Mouse (Mus musculus) bone marrow macrophage, adult 2 months (primary cell): ENCODE data around the gene Mdh1. TPM values are rescaled to one million over a fixed set of nuclear protein-coding genes. Genes with fewer than 3 reads are reported as not detected.

Source experiments
- H3K27ac ChIP-seq: 2 replicates; pipeline ENCODE4 v1.5.1; 2012; ENCODE audit warnings: low read depth, low read length; ENCODE audit not compliant: insufficient read depth
- H3K4me1 ChIP-seq: 2 replicates; pipeline ENCODE4 v1.6.1; 2012; ENCODE audit warnings: low read length; ENCODE audit not compliant: control insufficient read depth, insufficient read depth
- H3K4me3 ChIP-seq: 2 replicates; pipeline ENCODE4 v1.5.1; 2012; ENCODE audit warnings: mild to moderate bottlenecking, low read length, moderate library complexity; ENCODE audit not compliant: insufficient read depth
- CTCF ChIP-seq: IDR thresholded peaks from 2 replicates; pipeline ENCODE4 v1.5.1; 2012; ENCODE audit warnings: low read depth, mild to moderate bottlenecking, low read length, moderate library complexity
- POLR2A ChIP-seq: IDR thresholded peaks from 2 replicates; pipeline ENCODE4 v1.6.1; 2012; ENCODE audit warnings: mild to moderate bottlenecking, low read depth, low read length, borderline replicate concordance
- polyA plus RNA-seq: library from polyadenylated mRNA; stranded (reverse); fragments of >200 nt; gene quantifications from 2 replicates; pipeline ENCODE4 v1.2.4, GENCODE M21; 2012; ENCODE audit not compliant: missing spikeins, insufficient read depth, insufficient read length

Mdh1 gene
- polyA plus RNA-seq, 1 experiment, result 191 TPM

DNA sequence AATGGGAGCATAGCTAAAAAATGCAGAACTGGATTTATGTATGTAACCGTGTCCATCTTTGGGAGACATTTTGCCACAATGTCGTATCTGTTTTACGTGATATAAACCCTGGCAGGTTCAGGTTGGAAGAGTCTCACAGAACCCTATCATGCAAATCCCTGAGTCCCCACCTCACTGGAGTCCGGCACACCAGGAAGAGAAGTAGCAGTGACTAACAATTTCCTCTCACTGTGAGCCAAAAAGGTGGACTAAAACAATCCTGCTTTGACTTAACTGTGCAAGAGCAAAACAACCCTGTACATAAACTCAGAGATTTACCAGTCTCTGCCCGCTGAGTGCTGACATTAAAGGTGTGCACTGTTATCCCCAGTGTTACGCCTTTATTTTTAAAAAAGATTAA is 5.2 kb downstream of the Mdh1 start:
- TF ChIP-seq CTCF (no peak), POLR2A (no peak)
- Histone ChIP-seq H3K4me1 (peaks cover 35% of the 10 kb centered on the region), H3K4me3 (no peak overlapping the region), H3K27ac (no peak overlapping the region)

DNA sequence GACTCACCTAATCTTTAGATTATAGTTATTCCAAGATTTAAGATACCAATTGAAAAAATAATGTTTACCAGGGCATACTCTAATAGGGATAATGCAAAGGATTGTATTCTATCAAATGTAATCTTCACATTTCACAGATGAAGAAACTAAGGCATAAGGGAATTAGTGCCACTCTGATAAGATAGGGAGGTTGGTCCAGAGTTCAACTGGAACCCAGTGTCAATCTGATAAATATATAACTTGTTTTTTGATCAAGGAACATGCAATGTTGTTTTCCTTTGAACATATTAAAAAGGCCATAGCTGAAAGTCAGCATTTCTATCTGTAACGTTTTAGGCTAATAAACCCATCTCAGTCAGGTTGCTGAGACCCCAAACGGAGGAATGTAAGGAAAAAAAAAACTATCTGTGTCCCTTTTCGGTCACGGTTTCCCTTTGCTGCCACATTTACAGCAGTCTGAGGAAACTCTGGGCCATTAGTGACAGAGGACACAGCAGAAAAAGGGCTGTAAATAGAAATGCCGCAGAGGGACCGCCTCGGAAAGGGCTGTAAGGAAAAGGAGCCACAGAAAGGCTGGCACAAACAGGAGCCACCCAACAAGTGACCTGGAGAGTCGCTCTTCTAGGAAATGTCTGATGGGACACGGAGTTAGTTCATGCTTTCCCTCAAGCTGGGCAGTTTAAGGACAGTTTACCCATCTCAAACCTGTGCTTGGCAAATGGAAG is 7.3 kb downstream of the Mdh1 start:
- H3K4me1 ChIP-seq, result peaks cover 31% of the 10 kb centered on the region
- no peak overlapping the region for H3K27ac ChIP-seq
- no peak for TF ChIP-seq CTCF
- no peak for TF ChIP-seq POLR2A
- no peak overlapping the region for H3K4me3 ChIP-seq

DNA sequence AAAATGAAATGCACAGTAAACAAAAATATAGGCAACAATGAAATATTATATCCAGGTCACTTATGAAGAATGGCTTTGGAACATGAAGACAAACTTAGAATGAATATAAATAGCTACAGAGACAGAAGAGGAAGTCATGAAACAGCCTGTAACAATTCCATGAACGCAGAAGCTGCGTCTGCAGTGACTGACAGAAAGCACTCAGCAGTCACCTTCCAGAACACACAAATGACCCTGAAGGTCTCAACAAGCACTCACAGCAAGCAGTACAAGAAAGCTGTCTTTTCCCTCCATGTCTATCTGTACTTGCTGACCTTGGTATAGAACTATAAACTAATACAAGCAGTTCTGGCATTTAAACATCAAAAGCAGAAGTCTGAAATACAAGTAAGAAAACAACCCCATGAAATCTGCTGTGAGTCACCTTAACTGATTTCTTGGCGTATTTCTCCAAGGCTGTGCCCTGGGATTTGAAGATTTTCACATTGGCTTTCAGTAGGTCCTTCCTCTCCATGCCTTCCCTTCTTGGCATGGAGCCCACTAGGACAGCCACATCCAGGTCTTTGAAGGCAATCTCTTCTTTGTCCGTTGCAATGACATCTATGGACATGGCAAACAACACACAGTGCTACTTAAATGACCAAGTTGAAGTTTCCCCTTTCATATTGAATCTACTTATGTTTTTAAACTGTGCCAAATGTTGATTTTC is 8.4 kb downstream of the Mdh1 start:
- TF ChIP-seq CTCF, result no peak
- Histone ChIP-seq H3K27ac (peak overlapping the region; percentile 88), H3K4me3 (peak overlapping the region; percentile 16; the same call in 1 of the 2 replicates), H3K4me1 (peaks cover 29% of the 10 kb centered on the region)

DNA sequence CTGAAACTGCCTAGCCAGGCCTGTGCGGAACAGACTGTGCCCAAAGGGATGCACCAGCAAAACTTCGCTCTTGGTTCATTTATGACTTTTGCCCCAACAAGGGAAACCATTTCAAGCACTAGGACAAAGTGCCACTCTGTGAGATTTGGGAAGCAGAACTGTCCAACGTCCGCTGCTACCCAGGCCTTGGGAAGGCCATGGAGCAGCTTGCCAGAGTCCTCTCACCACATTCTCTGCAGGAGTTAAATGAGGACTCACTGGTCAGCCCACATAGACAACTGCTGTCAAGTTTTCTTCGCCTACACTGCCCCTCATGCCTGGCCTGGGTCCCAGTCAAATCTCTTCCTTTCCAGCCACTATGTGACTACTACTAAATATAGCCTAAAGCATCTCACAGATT is 10.8 kb downstream of the Mdh1 start:
- H3K4me1 ChIP-seq, result peaks cover 17% of the 10 kb centered on the region
- H3K4me3 ChIP-seq, result no peak overlapping the region
- no peak overlapping the region for H3K27ac ChIP-seq
- no peak for TF ChIP-seq POLR2A
- TF ChIP-seq CTCF, result no peak

DNA sequence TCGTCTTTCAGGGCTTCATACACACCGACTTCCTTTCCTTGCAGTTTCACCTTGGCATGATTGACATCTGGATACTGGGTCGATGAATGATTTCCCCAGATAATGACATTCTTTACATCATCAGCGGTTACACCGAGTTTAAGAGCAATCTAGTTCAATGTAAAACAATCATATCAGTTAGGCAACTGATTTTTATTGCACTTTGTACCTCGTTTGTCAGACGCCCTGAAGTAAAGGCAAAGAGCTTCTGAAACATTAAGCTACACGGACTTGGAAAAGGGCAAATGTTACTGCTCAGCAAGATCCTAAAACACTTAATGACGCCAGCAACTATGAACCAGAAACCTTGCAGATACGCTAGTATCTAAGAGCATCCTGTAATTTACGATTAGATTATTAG is 12.4 kb downstream of the Mdh1 start:
- Histone ChIP-seq H3K4me1 (peaks cover 6% of the 10 kb centered on the region), H3K4me3 (no peak overlapping the region)
- TF ChIP-seq POLR2A (no peak), CTCF (no peak)

DNA sequence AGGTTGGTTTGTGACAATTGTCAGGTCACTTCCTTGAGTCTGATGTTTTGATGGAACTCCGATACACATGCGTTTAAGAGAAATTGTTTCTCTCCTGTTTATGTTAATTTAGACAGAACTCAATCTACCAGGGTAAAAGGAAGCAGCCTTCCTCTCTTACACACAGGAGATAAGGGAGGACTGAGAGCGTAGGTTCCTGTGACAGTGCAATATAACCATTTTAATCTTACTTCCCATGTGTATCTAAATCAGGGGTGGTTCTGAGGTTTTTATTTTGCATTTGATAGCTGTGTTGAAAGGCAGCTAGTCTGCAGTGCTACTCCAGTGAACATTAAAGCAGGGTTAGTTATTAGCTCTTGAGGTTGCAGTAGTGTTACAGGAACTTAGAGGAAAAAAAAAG is 20.1 kb downstream of the Mdh1 start:
- no peak overlapping the region for H3K27ac ChIP-seq
- TF ChIP-seq POLR2A, result no peak
- no peak for TF ChIP-seq CTCF
- H3K4me1 ChIP-seq, result peaks cover 8% of the 10 kb centered on the region; the same call in 1 of the 2 replicates
- no peak overlapping the region for H3K4me3 ChIP-seq

More for the DNA sequence above, 12.4 kb downstream of the Mdh1 start:
- H3K27ac ChIP-seq, result no peak overlapping the region

DNA sequence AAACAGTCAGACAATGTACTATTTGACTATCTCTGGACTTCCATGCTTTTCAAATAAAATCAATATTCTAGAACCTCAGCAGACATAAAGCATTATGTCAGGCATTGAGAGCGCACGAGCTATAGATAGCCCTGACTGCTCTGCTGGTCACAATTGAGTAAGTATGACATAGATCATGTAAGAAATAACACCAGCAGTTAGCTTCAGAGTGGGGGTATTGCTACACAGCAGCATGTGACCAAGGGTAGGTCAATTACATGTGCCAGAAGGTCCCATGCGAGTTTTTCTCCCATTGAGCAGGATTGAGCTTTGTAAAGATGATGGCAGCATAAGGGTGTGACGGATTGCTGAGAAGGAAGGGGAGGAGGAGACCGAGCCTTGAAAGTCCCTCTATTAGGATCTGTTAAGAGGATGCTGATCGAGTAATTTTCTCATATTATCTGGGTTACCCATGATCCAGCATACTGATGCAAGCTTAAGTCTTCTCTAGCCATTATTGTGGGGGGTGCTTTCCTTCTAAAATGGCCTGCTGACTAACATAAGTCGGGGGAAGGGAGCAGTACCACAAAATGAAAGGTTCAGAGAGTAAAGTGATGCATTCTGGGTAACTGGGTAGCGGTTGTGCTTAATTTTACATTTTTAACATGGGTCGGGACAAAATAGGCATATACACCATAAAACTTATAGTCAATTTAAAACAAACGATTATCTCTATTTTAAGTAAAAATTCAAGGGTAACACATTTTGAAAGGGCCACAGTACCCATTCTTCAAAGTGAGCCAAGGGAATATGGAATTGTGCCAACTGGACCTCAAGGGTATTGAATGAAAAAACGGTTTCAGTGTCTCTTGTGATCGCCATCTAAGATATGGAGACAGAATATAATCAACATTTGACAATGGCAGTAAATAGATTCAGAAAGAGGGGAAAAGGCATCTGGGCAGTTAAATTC is 21.7 kb downstream of the Mdh1 start:
- H3K27ac ChIP-seq, result no peak overlapping the region
- TF ChIP-seq POLR2A, result no peak
- no peak for TF ChIP-seq CTCF
- no peak overlapping the region for H3K4me3 ChIP-seq
- peaks cover 8% of the 10 kb centered on the region; the same call in 1 of the 2 replicates for H3K4me1 ChIP-seq

DNA sequence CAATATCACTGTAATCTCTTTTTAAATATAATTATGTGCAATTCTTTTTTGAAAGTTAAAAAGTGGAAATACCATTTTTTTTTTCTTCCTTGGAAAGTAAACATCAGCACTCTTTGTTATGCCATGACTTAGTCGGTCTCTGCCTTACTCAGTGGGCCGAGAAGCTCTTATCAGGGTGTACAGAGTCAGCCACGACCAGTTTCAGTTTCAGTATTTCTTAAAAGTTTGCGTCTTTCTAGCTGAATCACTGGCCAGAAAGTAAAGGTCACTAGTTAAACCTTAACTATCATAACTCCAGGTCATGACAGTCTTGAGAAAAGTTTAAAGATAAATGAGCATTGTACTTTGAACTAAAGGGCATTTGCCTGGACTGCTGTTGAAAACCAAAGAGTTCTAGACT is 22.4 kb downstream of the Mdh1 start:
- Histone ChIP-seq H3K4me1 (peaks cover 8% of the 10 kb centered on the region; the same call in 1 of the 2 replicates), H3K27ac (no peak overlapping the region), H3K4me3 (no peak overlapping the region)
- TF ChIP-seq POLR2A, result no peak
- TF ChIP-seq CTCF, result no peak

DNA sequence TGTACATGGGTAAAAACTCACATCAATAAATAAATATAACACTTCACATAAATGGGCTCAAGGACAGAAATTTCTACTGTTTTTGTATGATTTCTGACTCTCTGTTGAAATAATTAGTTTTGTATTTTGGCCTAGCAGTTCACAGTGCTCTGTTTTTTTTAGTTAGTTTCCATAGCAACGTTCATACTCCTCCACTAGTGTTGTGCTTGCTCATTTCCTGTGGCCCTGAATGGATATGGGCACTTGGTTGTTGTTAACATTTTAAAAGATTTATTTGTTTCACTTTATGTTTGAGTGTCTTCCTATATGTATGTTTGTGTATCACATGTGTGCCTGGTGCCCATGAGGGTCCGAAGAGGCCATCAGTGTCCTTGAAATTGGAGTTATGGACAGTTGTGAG is 23.1 kb downstream of the Mdh1 start:
- Histone ChIP-seq H3K4me3 (no peak overlapping the region), H3K4me1 (peaks cover 8% of the 10 kb centered on the region; the same call in 1 of the 2 replicates), H3K27ac (no peak overlapping the region)
- no peak for TF ChIP-seq POLR2A
- no peak for TF ChIP-seq CTCF

DNA sequence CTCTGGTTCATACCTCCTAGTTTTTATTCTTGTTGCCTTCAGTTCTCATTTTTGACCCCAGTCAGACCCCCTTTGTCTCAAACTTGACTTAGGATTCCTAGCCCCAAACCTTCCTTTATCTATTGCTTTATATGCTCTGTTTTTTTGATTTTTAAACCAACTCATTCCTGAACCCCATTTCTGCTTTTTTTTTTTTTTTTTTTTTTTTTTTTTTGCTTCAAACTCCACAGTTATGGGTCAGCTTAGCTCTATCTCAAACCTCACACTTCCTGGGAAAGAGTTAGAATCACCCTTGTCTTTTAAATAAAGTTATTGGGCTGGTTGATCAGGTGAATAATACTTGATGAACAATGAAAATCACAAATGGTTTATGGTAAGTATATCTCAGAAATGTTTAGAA is 24.6 kb downstream of the Mdh1 start:
- H3K27ac ChIP-seq, result no peak overlapping the region
- H3K4me1 ChIP-seq, result peaks cover 8% of the 10 kb centered on the region; the same call in 1 of the 2 replicates
- no peak overlapping the region for H3K4me3 ChIP-seq
- TF ChIP-seq CTCF (no peak), POLR2A (no peak)
